Mouse (Mus musculus) myocyte (in vitro differentiated cells): Measurements from ENCODE around the gene Snu13.

Experiments used
- E2F4 ChIP-seq: IDR thresholded peaks from one replicate; pipeline ENCODE4 v1.6.1; 2011; ENCODE audit warnings: mild to moderate bottlenecking, control low read depth, moderate library complexity; ENCODE audit not compliant: insufficient read depth
- POLR2A ChIP-seq: IDR thresholded peaks from one replicate; pipeline ENCODE4 v1.6.1; 2011; ENCODE audit warnings: low read depth, mild to moderate bottlenecking, control low read depth, moderate library complexity; ENCODE audit not compliant: insufficient read length
- TCF12 ChIP-seq: IDR thresholded peaks from one replicate; pipeline ENCODE4 v1.6.1; 2011; ENCODE audit warnings: mild to moderate bottlenecking, control low read depth; ENCODE audit not compliant: poor library complexity, insufficient read depth, severe bottlenecking
- USF1 ChIP-seq: IDR thresholded peaks from one replicate; pipeline ENCODE4 v1.6.1; 2011; ENCODE audit warnings: low read depth, mild to moderate bottlenecking, control low read depth, moderate library complexity

DNA sequence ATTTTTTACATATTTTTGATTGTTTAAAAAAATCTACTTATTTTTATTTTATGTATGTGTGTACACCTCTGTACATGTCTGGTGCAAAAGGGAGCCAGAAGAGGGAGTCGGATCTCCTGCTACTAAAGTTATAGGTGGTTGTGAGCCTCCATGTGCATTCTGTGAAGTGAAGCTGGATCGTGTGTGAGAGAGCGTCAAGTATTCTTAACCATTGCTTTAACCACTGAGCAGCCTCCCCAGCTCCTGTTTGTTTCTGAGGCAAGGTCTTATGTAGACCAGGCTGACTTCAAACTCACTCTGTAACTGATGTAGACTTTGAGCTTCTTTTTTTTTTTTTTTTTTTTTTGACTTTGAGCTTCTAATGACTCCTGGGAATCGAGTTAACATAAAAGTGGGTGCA lies 29.9 kb downstream of the Snu13 start:
- TF ChIP-seq POLR2A: no peak
- no peak for TF ChIP-seq USF1
- TF ChIP-seq E2F4: no peak
- no peak for TF ChIP-seq TCF12
